Mouse (Mus musculus) hindbrain, embryonic 10.5 days (tissue): ENCODE data around the gene Snhg11. TPM values are rescaled to one million over a fixed set of nuclear protein-coding genes. Genes with fewer than 3 reads are reported as not detected.

ENCODE experiments used
- DNase-seq: peaks from one replicate; pipeline ENCODE4 v3.0.0-alpha.2; 2017; ENCODE audit warnings: low spot score
- H3K27ac ChIP-seq: fragments of 300-500 bp; sonication (generic); 2 replicates; pipeline ENCODE4 v1.5.1; 2016; ENCODE audit warnings: mild to moderate bottlenecking, moderate library complexity
- H3K27me3 ChIP-seq: fragments of 300-500 bp; sonication (generic); 2 replicates; pipeline ENCODE4 v1.6.1; 2016; ENCODE audit warnings: mild to moderate bottlenecking; ENCODE audit not compliant: poor library complexity, insufficient read depth, severe bottlenecking
- H3K36me3 ChIP-seq: fragments of 300-500 bp; sonication (generic); 2 replicates; pipeline ENCODE4 v1.6.1; 2016; ENCODE audit warnings: mild to moderate bottlenecking, moderate library complexity
- H3K4me1 ChIP-seq: fragments of 300-500 bp; sonication (generic); replicated peaks from 2 replicates; pipeline ENCODE4 v1.6.1; 2016; ENCODE audit warnings: mild to moderate bottlenecking
- H3K4me3 ChIP-seq: fragments of 300-500 bp; sonication (generic); 2 replicates; pipeline ENCODE4 v1.5.1; 2016; ENCODE audit warnings: mild to moderate bottlenecking, moderate library complexity
- H3K9me3 ChIP-seq: fragments of 300-500 bp; sonication (generic); 2 replicates; pipeline ENCODE4 v1.6.1; 2016; ENCODE audit warnings: mild to moderate bottlenecking, moderate library complexity
- WGBS: fragments of 180-500 bp; shearing (Covaris S2); methylation state at CpG from one replicate; pipeline ENCODE4 v1.1.7; 2016; 5-methylcytosine and 5-hydroxymethylcytosine counted together
- polyA plus RNA-seq: library from polyadenylated mRNA; unstranded; fragments of >200 nt; fragmentation: Nextera tagmentation; extraction: Ambion mirVana; gene quantifications from 2 replicates; pipeline ENCODE4 v1.2.1, GENCODE M21; 2016

The Snhg11 gene
- 41.0 and 88.9 TPM in 2 replicates for polyA plus RNA-seq

GRCm38 (mm10) chr2:158375443-158376122, at the start of gene Snhg11:
TSS of gene Snhg11 (plus strand) at chr2:158375638.
- WGBS, result under 1% methylated on average over 36 of the region's 36 CpGs
- DNase-seq, result peak; percentile 82
- H3K4me3 ChIP-seq, result peak within 1 kb of the TSS; percentile 59
- H3K36me3 ChIP-seq, result no peaks in the 10 kb centered on the region
- peaks cover 40% of the 10 kb centered on the region for H3K27me3 ChIP-seq
- peaks cover 22% of the 10 kb centered on the region for H3K4me1 ChIP-seq
- H3K27ac ChIP-seq, result peak within 1 kb of the TSS; percentile 80
- no peaks in the 10 kb centered on the region for H3K9me3 ChIP-seq

DNA sequence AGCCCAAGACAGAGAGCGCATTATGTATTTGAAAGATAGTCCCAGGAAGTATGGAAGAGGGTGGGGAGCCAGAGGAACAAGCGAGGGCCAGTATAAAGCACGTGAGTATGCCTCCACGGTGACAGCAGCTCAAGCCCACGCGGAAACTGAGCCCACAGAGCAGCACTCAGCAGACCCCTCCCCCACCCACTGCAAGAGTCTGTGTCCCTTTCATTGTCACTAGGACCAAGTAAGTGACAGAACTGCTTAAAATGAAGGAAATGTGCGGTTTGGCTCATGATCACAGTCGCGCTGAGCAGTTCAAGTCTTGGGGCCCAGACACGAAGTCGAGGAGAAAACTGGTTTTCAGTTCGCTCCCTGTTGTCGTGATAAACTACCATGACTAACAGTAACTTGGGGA, 41.1 kb upstream of the Snhg11 start:
- Histone ChIP-seq H3K36me3 (no peaks in the 10 kb centered on the region), H3K27me3 (no peaks in the 10 kb centered on the region), H3K9me3 (no peaks in the 10 kb centered on the region), H3K4me1 (peaks cover 13% of the 10 kb centered on the region; the same call in 1 of the 2 replicates), H3K27ac (no peak overlapping the region), H3K4me3 (no peak overlapping the region)
- WGBS, result 88% methylated on average over 13 of the region's 13 CpGs
- DNase-seq, result no peak

DNA sequence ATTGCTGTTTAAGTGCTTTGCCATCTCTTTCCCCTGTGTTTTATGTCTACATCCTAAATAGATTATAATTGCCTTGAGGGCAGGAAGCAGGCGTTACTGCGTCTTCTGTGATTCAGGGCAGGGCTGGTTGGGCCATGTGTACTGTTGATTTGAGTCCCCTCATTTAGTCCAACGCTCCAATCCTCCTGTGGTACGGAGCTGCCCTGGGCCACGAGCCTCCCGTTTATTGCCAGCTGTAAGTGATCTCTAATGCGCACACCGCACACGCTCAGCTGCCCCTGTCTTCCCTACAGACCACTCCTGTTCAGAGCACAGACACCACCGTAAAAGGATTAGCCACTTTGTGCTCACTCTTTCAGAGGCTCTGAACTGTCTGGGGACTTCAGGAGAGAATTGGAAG, 37.7 kb upstream of the Snhg11 start:
- no peak overlapping the region for H3K4me3 ChIP-seq
- no peak for DNase-seq
- H3K36me3 ChIP-seq, result no peaks in the 10 kb centered on the region
- peaks cover 13% of the 10 kb centered on the region; the same call in 1 of the 2 replicates for H3K4me1 ChIP-seq
- WGBS, result 78% methylated on average over 10 of the region's 10 CpGs
- H3K9me3 ChIP-seq, result no peaks in the 10 kb centered on the region
- 0 out of 2 replicates have a peak overlapping the region, but pooled peaks have one; percentile 35 for H3K27ac ChIP-seq
- H3K27me3 ChIP-seq, result no peaks in the 10 kb centered on the region

- no peak overlapping the region for H3K27ac ChIP-seq
Observed at GRCm38 (mm10) chr2:158339948-158340564, 35.4 kb upstream of the Snhg11 start.

DNA sequence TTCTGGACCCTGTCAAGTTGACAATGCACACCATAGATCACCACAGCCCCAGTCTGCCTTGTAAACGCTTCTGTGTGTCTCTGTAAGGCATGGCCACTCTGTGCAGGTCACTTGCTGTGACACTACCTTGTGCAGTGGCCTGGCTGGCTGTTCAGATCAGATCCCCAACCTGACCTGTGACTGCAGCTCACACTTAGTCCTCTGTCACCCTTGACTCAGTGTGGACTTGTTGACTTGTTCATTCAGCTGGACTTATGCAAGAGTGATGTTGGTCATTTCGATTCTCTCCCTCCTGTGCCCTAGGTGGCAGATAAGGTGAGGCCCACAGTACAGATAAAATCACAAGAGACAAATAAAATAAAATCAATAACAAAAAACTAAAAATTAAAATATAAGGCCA, 34.1 kb upstream of the Snhg11 start:
- no peak for DNase-seq
- 75% methylated on average over 2 of the region's 2 CpGs for WGBS
- no peaks in the 10 kb centered on the region for H3K9me3 ChIP-seq
- no peaks in the 10 kb centered on the region for H3K27me3 ChIP-seq
- H3K36me3 ChIP-seq, result no peaks in the 10 kb centered on the region
- no peak overlapping the region for H3K4me3 ChIP-seq
- no peak overlapping the region for H3K27ac ChIP-seq
- peaks cover 8% of the 10 kb centered on the region for H3K4me1 ChIP-seq

More at GRCm38 (mm10) chr2:158339948-158340564, 35.4 kb upstream of the Snhg11 start:
- Histone ChIP-seq H3K4me1 (peaks cover 15% of the 10 kb centered on the region), H3K9me3 (no peaks in the 10 kb centered on the region), H3K36me3 (no peaks in the 10 kb centered on the region), H3K27me3 (no peaks in the 10 kb centered on the region), H3K4me3 (no peak overlapping the region)
- WGBS, result 40% methylated on average over 11 of the region's 11 CpGs
- peak; percentile 71 for DNase-seq

DNA sequence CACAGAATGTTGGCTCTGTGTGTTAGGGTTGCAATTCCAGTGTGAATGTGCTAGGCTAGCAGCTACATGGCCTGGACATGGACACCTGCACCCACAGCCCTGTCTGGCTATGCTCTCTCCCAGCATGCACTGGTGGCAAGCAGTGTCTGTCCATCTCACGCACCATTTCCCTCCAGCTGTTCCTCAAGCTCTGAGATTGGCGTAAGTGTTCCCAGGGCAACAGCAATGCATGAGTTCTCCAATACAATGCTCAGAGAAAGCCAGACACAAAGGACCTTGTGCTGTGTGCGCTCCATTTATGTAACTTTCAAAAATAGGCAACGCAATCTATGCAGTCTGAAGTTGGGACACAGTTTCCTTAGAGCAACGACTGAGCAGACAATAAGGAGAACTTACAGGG, 31.9 kb upstream of the Snhg11 start:
- peak; percentile 73 for DNase-seq
- H3K9me3 ChIP-seq, result no peaks in the 10 kb centered on the region
- peaks cover 7% of the 10 kb centered on the region for H3K4me1 ChIP-seq
- no peak overlapping the region for H3K4me3 ChIP-seq
- peak overlapping the region; percentile 85 for H3K27ac ChIP-seq
- no peaks in the 10 kb centered on the region for H3K36me3 ChIP-seq
- H3K27me3 ChIP-seq, result no peaks in the 10 kb centered on the region
- WGBS, result 40% methylated on average over 5 of the region's 5 CpGs

DNA sequence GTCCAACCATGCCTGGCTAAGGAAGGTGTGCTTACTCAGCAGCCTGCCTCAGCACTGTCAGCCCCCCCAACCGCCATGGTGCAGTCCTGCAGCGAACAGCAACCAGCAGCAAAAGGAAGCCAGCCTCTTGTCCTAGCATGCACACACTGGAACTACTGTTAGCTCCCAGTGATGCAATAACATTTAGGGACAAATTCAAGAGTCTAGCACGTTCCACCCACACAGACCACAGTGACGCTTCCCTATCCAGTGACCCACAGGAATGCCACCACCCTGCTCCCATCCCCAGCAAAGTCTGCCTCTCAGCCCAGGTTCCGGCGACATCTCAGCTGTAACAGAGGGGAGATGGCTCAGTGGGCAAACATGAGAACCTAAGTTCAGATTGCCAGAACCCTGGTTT, 29.0 kb upstream of the Snhg11 start:
- Histone ChIP-seq H3K27ac (no peak overlapping the region), H3K4me1 (peaks cover 10% of the 10 kb centered on the region), H3K36me3 (peaks cover 3% of the 10 kb centered on the region), H3K27me3 (no peaks in the 10 kb centered on the region), H3K9me3 (no peaks in the 10 kb centered on the region), H3K4me3 (no peak overlapping the region)
- DNase-seq, result no peak
- WGBS, result 80% methylated on average over 6 of the region's 6 CpGs

- Histone ChIP-seq H3K9me3 (no peaks in the 10 kb centered on the region), H3K4me1 (peaks cover 14% of the 10 kb centered on the region), H3K36me3 (peaks cover 17% of the 10 kb centered on the region), H3K27me3 (no peaks in the 10 kb centered on the region), H3K4me3 (no peak overlapping the region), H3K27ac (no peak overlapping the region)
- 8% methylated on average over 6 of the region's 6 CpGs for WGBS
- peak; percentile 82 for DNase-seq
Observed at GRCm38 (mm10) chr2:158347868-158348267, 27.6 kb upstream of the Snhg11 start.

- Histone ChIP-seq H3K4me3 (no peak overlapping the region), H3K27me3 (no peaks in the 10 kb centered on the region), H3K9me3 (no peaks in the 10 kb centered on the region), H3K36me3 (peaks cover 68% of the 10 kb centered on the region), H3K27ac (no peak overlapping the region), H3K4me1 (peaks cover 7% of the 10 kb centered on the region)
- WGBS, result 84% methylated on average over 3 of the region's 3 CpGs
- no peak for DNase-seq
Observed at GRCm38 (mm10) chr2:158352801-158353520, 22.5 kb upstream of the Snhg11 start.

GRCm38 (mm10) chr2:158354348-158355114, 20.9 kb upstream of the Snhg11 start:
- no peak for DNase-seq
- no peak overlapping the region for H3K27ac ChIP-seq
- WGBS, result 83% methylated on average over 7 of the region's 7 CpGs
- H3K9me3 ChIP-seq, result no peaks in the 10 kb centered on the region
- peaks cover 22% of the 10 kb centered on the region for H3K4me1 ChIP-seq
- H3K36me3 ChIP-seq, result peaks cover 84% of the 10 kb centered on the region
- H3K4me3 ChIP-seq, result no peak overlapping the region
- no peaks in the 10 kb centered on the region for H3K27me3 ChIP-seq

GRCm38 (mm10) chr2:158355238-158355637, 20.2 kb upstream of the Snhg11 start:
- Histone ChIP-seq H3K27ac (no peak overlapping the region), H3K9me3 (no peaks in the 10 kb centered on the region), H3K36me3 (peaks cover 91% of the 10 kb centered on the region), H3K27me3 (no peaks in the 10 kb centered on the region), H3K4me3 (no peak overlapping the region), H3K4me1 (peaks cover 29% of the 10 kb centered on the region)
- 89% methylated on average over 2 of the region's 2 CpGs for WGBS
- no peak for DNase-seq

- H3K4me1 ChIP-seq, result peaks cover 34% of the 10 kb centered on the region
- 91% methylated on average over 5 of the region's 5 CpGs for WGBS
- H3K36me3 ChIP-seq, result peaks cover 93% of the 10 kb centered on the region
- H3K27me3 ChIP-seq, result no peaks in the 10 kb centered on the region
- H3K4me3 ChIP-seq, result no peak overlapping the region
- DNase-seq, result no peak
- H3K9me3 ChIP-seq, result no peaks in the 10 kb centered on the region
- H3K27ac ChIP-seq, result no peak overlapping the region
Observed at GRCm38 (mm10) chr2:158356121-158356520, 19.3 kb upstream of the Snhg11 start.
